Mouse (Mus musculus): ENCODE results near the gene Epha7.

DNA sequence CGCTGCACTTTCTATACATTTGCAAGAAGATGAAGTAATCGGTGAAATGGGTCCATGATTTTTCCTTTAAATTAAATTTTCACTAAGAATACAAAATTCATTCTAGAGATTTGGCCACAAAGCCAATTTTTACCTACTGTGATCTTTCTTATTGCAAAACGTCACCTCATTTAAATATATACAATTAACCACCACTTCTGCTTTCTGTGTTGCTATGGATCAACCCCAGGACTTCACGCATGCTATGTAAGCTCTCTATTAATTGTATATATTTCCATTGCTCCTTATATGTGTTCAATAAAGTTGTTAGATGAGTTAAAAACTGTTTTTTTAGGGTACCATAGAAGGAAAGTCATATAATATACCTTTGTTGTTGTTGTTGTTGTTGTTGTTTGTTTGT lies 86.4 kb downstream of the Epha7 start:
- TF ChIP-seq FLI1 (IDR thresholded peaks at IDR 0.05; ENCODE audit: low read length), result no peak
- TF ChIP-seq GATA1 (IDR thresholded peaks at IDR 0.05; ENCODE audit: borderline replicate concordance, low read length), result no peak

Data from megakaryocyte, embryonic 14.5 days (primary cell).